Mouse (Mus musculus): ENCODE data around the gene Zdhhc18.
"Not testable (repeated sequence)": the region's sequence is repeated elsewhere in the genome, so short reads cannot be mapped to it uniquely, and the experiment has no call there.

Zdhhc18 gene

GRCm38 (mm10) chr4:133662945-133663344, 13.0 kb upstream of the Zdhhc18 start:
- no peak for DNase-seq

- DNase-seq: no peak
Measured at GRCm38 (mm10) chr4:133662421-133662820, 12.5 kb upstream of the Zdhhc18 start.

- no peak for DNase-seq
Measured at GRCm38 (mm10) chr4:133660193-133661155, 10.5 kb upstream of the Zdhhc18 start.

GRCm38 (mm10) chr4:133659497-133660192, 9.7 kb upstream of the Zdhhc18 start:
- no peak for DNase-seq

- DNase-seq: no peak
Measured at GRCm38 (mm10) chr4:133658729-133659128, 8.8 kb upstream of the Zdhhc18 start.

GRCm38 (mm10) chr4:133657829-133658458, 8.0 kb upstream of the Zdhhc18 start:
- no peak for DNase-seq

GRCm38 (mm10) chr4:133656997-133657396, 7.0 kb upstream of the Zdhhc18 start:
- DNase-seq: no peak

GRCm38 (mm10) chr4:133656294-133656693, 6.3 kb upstream of the Zdhhc18 start:
- no peak for DNase-seq

GRCm38 (mm10) chr4:133654070-133654469, 4.1 kb upstream of the Zdhhc18 start:
- DNase-seq: not testable (repeated sequence)

- DNase-seq: no peak
Measured at GRCm38 (mm10) chr4:133652746-133653145, 2.8 kb upstream of the Zdhhc18 start.

GRCm38 (mm10) chr4:133651986-133652385, 2.0 kb upstream of the Zdhhc18 start:
- DNase-seq: no peak

- no peak for DNase-seq
Measured at GRCm38 (mm10) chr4:133651445-133651844, 1.5 kb upstream of the Zdhhc18 start.

GRCm38 (mm10) chr4:133649464-133649863, 490 bp downstream of the Zdhhc18 start:
- DNase-seq: not testable (repeated sequence)

- DNase-seq: no peak
Measured at GRCm38 (mm10) chr4:133645680-133646079, 4.3 kb downstream of the Zdhhc18 start.

GRCm38 (mm10) chr4:133645195-133645594, 4.8 kb downstream of the Zdhhc18 start:
- no peak for DNase-seq

GRCm38 (mm10) chr4:133634043-133634410, 15.9 kb downstream of the Zdhhc18 start:
- no peak for DNase-seq

- peak; percentile 94 for DNase-seq
Measured at GRCm38 (mm10) chr4:133633332-133634042, 16.5 kb downstream of the Zdhhc18 start.

- DNase-seq: peak; percentile 73
Measured at GRCm38 (mm10) chr4:133632483-133633327, 17.2 kb downstream of the Zdhhc18 start.

- DNase-seq: no peak
Measured at GRCm38 (mm10) chr4:133631769-133632411, 18.1 kb downstream of the Zdhhc18 start.

- DNase-seq: no peak
Measured at GRCm38 (mm10) chr4:133631071-133631768, 18.7 kb downstream of the Zdhhc18 start.

Measured in thymus, postnatal 14 days (tissue).